In genomic region chr5:104859045-104859961, GRCm38 (mm10) we compare ENCODE assay signal across 9 mouse cellular contexts. TPM values are rescaled to one million over a fixed set of nuclear protein-coding genes. Genes with fewer than 3 reads are reported as not detected.
DNase-seq lines count a peak whose midpoint lies in the region; ATAC-seq and TF ChIP-seq lines count a peak whose summit lies in the region.
"Not testable (repeated sequence)": the region's sequence is repeated elsewhere in the genome, so short reads cannot be mapped to it uniquely, and the experiment has no call there.
"Had no signal": no experiment of that assay in that cellular context is flagged by ENCODE, and none has a peak within 500 bp of the region (broad histone marks: within the 10 kb centered on the region; RNA-seq: fewer than 3 reads in every experiment).

No protein-coding gene starts in this region.

- TF ChIP-seq POLR2A in ES-Bruce4 (IDR thresholded peaks at IDR 0.05; ENCODE audit: insufficient read depth, low read length); spleen, adult 2 months (IDR thresholded peaks at IDR 0.05; ENCODE audit: low read depth, low read length): not testable (repeated sequence)

- not testable (repeated sequence) for H3K27me3 ChIP-seq in ES-Bruce4 (ENCODE audit: control insufficient read depth, insufficient read depth, low read length, poor library complexity, severe bottlenecking); embryonic facial prominence, embryonic 12.5 days; hindbrain, embryonic 13.5 days; liver, postnatal 0 days (ENCODE audit: insufficient read depth, low read length); midbrain, embryonic 15.5 days (replicated peaks); spleen, adult 2 months (ENCODE audit: control insufficient read depth, insufficient read depth, low read length)

- TF ChIP-seq EP300 in ES-Bruce4 (IDR thresholded peaks at IDR 0.05; ENCODE audit: insufficient read depth, low read depth, low read length); liver, postnatal 0 days (IDR thresholded peaks at IDR 0.05; ENCODE audit: low read depth): not testable (repeated sequence)

- H3K27ac ChIP-seq in ES-Bruce4 (ENCODE audit: insufficient read depth, low read length), result peak overlapping the region; percentile 63
- H3K27ac ChIP-seq in embryonic facial prominence, embryonic 12.5 days; hindbrain, embryonic 13.5 days: not testable (repeated sequence)
- H3K27ac ChIP-seq in layer of hippocampus, adult 2 months, result peak overlapping the region; percentile 82
- peak overlapping the region; percentile 66 for H3K27ac ChIP-seq in liver, postnatal 0 days (ENCODE audit: low read depth)
- H3K27ac ChIP-seq in midbrain, embryonic 15.5 days, result 0 out of 2 replicates have a peak overlapping the region, but pooled peaks have one; percentile 45
- H3K27ac ChIP-seq in spleen, adult 2 months (ENCODE audit: insufficient read depth, low read length), result peak overlapping the region; percentile 72

- not testable (repeated sequence) for H3K4me2 ChIP-seq in embryonic facial prominence, embryonic 12.5 days (replicated peaks); liver, postnatal 0 days (ENCODE audit: low read depth, low read length)
- peak overlapping the region; percentile 16; the same call in 1 of the 2 replicates for H3K4me2 ChIP-seq in hindbrain, embryonic 13.5 days
- H3K4me2 ChIP-seq in midbrain, embryonic 15.5 days, result peak overlapping the region; percentile 8; the same call in 1 of the 2 replicates

- peaks cover 22% of the 10 kb centered on the region for H3K9me3 ChIP-seq in ES-Bruce4 (replicated peaks; ENCODE audit: control insufficient read depth, insufficient read depth, low read length, poor library complexity, severe bottlenecking)
- not testable (repeated sequence) for H3K9me3 ChIP-seq in embryonic facial prominence, embryonic 12.5 days; liver, postnatal 0 days (ENCODE audit: low read length)
- peaks cover 24% of the 10 kb centered on the region for H3K9me3 ChIP-seq in hindbrain, embryonic 13.5 days
- H3K9me3 ChIP-seq in midbrain, embryonic 15.5 days, result peaks cover 10% of the 10 kb centered on the region; the same call in 1 of the 2 replicates

- DNase-seq in gonadal fat pad, adult 2 months (ENCODE audit: low read depth), result peak; percentile 5
- DNase-seq in layer of hippocampus, adult 2 months (ENCODE audit: low spot score in 2 of 2); spleen, adult 2 months (ENCODE audit: low read depth in 1 of 2, low spot score in 2 of 2): not testable (repeated sequence)
- peak; percentile 11 for DNase-seq in liver, postnatal 0 days

- 55% methylated on average over 10 of the region's 15 CpGs for WGBS in embryonic facial prominence, embryonic 12.5 days
- 52% methylated on average over 10 of the region's 15 CpGs for WGBS in hindbrain, embryonic 13.5 days
- WGBS in liver, postnatal 0 days (ENCODE audit: insufficient replicate concordance), result 44% methylated on average over 10 of the region's 15 CpGs
- WGBS in midbrain, embryonic 15.5 days, result 50% methylated on average over 10 of the region's 15 CpGs
- 53% methylated on average over 10 of the region's 15 CpGs for WGBS in spleen, adult 2 months

- H3K36me3 ChIP-seq in ES-Bruce4 (ENCODE audit: control insufficient read depth, insufficient read depth, low read length, poor library complexity, severe bottlenecking); embryonic facial prominence, embryonic 12.5 days; hindbrain, embryonic 13.5 days; liver, postnatal 0 days (replicated peaks; ENCODE audit: insufficient read depth, low read length); midbrain, embryonic 15.5 days (replicated peaks); spleen, adult 2 months (ENCODE audit: control insufficient read depth, insufficient read depth, low read length): not testable (repeated sequence)

- H3K4me3 ChIP-seq in ES-Bruce4 (ENCODE audit: low read depth, low read length), result peak overlapping the region; percentile 65
- peak overlapping the region; percentile 27 for H3K4me3 ChIP-seq in embryonic facial prominence, embryonic 12.5 days
- peak overlapping the region; percentile 28 for H3K4me3 ChIP-seq in hindbrain, embryonic 13.5 days
- peak overlapping the region; percentile 53 for H3K4me3 ChIP-seq in layer of hippocampus, adult 2 months
- H3K4me3 ChIP-seq in liver, postnatal 0 days (ENCODE audit: low read depth, low read length), result peak overlapping the region; percentile 17; the same call in 1 of the 2 replicates
- peak overlapping the region; percentile 29 for H3K4me3 ChIP-seq in midbrain, embryonic 15.5 days
- H3K4me3 ChIP-seq in spleen, adult 2 months (ENCODE audit: extremely low read depth, insufficient read depth, insufficient read length), result peak overlapping the region; percentile 52

- not testable (repeated sequence) for TF ChIP-seq CTCF in ES-Bruce4 (IDR thresholded peaks at IDR 0.05; ENCODE audit: low read depth, low read length); layer of hippocampus, adult 2 months (conservative IDR thresholded peaks at IDR 0.05); liver, postnatal 0 days (IDR thresholded peaks at IDR 0.05; ENCODE audit: low read depth); spleen, adult 2 months (IDR thresholded peaks at IDR 0.05; ENCODE audit: extremely low read depth, insufficient read depth, insufficient read length, insufficient replicate concordance)

- not testable (repeated sequence) for H3K4me1 ChIP-seq in ES-Bruce4 (ENCODE audit: control insufficient read depth, insufficient read depth, low read length); embryonic facial prominence, embryonic 12.5 days; hindbrain, embryonic 13.5 days (replicated peaks); liver, postnatal 0 days (ENCODE audit: insufficient read depth); midbrain, embryonic 15.5 days; spleen, adult 2 months (ENCODE audit: control insufficient read depth, insufficient read depth, insufficient read length)

- 0 out of 2 replicates have a peak overlapping the region, but pooled peaks have one; percentile 40 for H3K9ac ChIP-seq in ES-Bruce4 (ENCODE audit: low read depth, poor library complexity, severe bottlenecking)
- not testable (repeated sequence) for H3K9ac ChIP-seq in embryonic facial prominence, embryonic 12.5 days; hindbrain, embryonic 13.5 days; liver, postnatal 0 days (replicated peaks); midbrain, embryonic 15.5 days

- peak; percentile 77; the same call in 1 of the 2 replicates for ATAC-seq in embryonic facial prominence, embryonic 12.5 days (ENCODE audit: insufficient number of reproducible peaks, insufficient read depth, low FRiP score, low TSS enrichment)
- peak; percentile 89 for ATAC-seq in hindbrain, embryonic 13.5 days (ENCODE audit: low FRiP score)
- ATAC-seq in liver, postnatal 0 days, result peak; percentile 82
- ATAC-seq in midbrain, embryonic 15.5 days (replicated peaks), result peak; percentile 93

RNA-seq across cellular contexts. Expression of gene Zfp951, which starts 0.6 kb away (rescaled TPM):
- polyA plus RNA-seq in ES-Bruce4 (2011; ENCODE audit: insufficient read depth, insufficient read length, low read depth, missing spikeins), result 13.6 and 16.6 TPM in 2 replicates
- 3.1 and 3.5 TPM in 2 replicates for polyA plus RNA-seq in embryonic facial prominence, embryonic 12.5 days (2016; fragmentation: Nextera tagmentation; extraction: Ambion mirVana)
- 0.95 and 1.3 TPM in 2 replicates for polyA plus RNA-seq in gonadal fat pad, adult 2 months (2012; rRNA removed)
- polyA plus RNA-seq in hindbrain, embryonic 13.5 days (2015; fragmentation: Nextera tagmentation; extraction: Ambion mirVana), result 3.0 and 3.2 TPM in 2 replicates
- total RNA-seq in layer of hippocampus, adult 2 months (2021), result 1 to 10 TPM; 4.0 to 4.9 TPM
- polyA plus RNA-seq in liver, postnatal 0 days (2015; fragmentation: Nextera tagmentation; extraction: Ambion mirVana), result 0.74 and 0.95 TPM in 2 replicates
- polyA plus RNA-seq in midbrain, embryonic 15.5 days (2015; fragmentation: Nextera tagmentation; extraction: Ambion mirVana), result 3.3 and 3.7 TPM in 2 replicates
- 0.27 and 0.28 TPM in 2 replicates for polyA plus RNA-seq in spleen, adult 2 months (2012; rRNA removed)
- polyA plus RNA-seq: erythroblast, embryonic 14.5 days had no signal
